In genomic region chr6:143532380-143532779, GRCm38 (mm10) we compare ENCODE assay signal across 15 mouse cellular contexts.
"Had no signal": no experiment of that assay in that cellular context is flagged by ENCODE, and none has a peak within 500 bp of the region (broad histone marks: within the 10 kb centered on the region; RNA-seq: fewer than 3 reads in every experiment).

No protein-coding gene starts in this region.

- ATAC-seq: liver, embryonic 12.5 days had no signal

- DNase-seq: kidney, adult 18-20 months; kidney, postnatal 14 days; left cerebral cortex, postnatal 4 days; lung, embryonic 14.5 days; lung, postnatal 10 days; lung, postnatal 4 days; midbrain, embryonic 14.5 days; right cerebral cortex, postnatal 14 days; thymus, adult 18-20 months; thymus, postnatal 14 days had no signal

- H3K9me3 ChIP-seq: kidney, embryonic 15.5 days; midbrain, embryonic 10.5 days; neural tube, embryonic 12.5 days had no signal

- H3K4me2 ChIP-seq: kidney, embryonic 15.5 days; liver, embryonic 12.5 days; lung, embryonic 14.5 days; neural tube, embryonic 12.5 days had no signal

- H3K27ac ChIP-seq: kidney, embryonic 15.5 days; liver, embryonic 12.5 days; neural tube, embryonic 12.5 days had no signal

- H3K4me1 ChIP-seq: liver, embryonic 12.5 days had no signal

- H3K36me3 ChIP-seq: kidney, embryonic 15.5 days; liver, embryonic 12.5 days; midbrain, embryonic 10.5 days; neural tube, embryonic 12.5 days had no signal

- H3K4me3 ChIP-seq: kidney, embryonic 15.5 days; liver, embryonic 12.5 days; midbrain, embryonic 10.5 days; myocyte; neural tube, embryonic 12.5 days had no signal

- H3K27me3 ChIP-seq: liver, embryonic 12.5 days; neural tube, embryonic 12.5 days had no signal

- H3K9ac ChIP-seq: kidney, embryonic 15.5 days; liver, embryonic 12.5 days; lung, embryonic 14.5 days; neural tube, embryonic 12.5 days had no signal
